Mouse (Mus musculus) forebrain, embryonic 14.5 days (tissue): ENCODE measurements at regions not wholly inside any gene's neighbourhood (a gene's known extent, or its start where the extent isn't known, plus 50 kb on each side); places are given as distances from the start of the nearest gene placed in this dataset.
"Not testable (repeated sequence)": the region's sequence is repeated elsewhere in the genome, so short reads cannot be mapped to it uniquely, and the experiment has no call there.

Source experiments
- ATAC-seq: fragments of 200-750 bp; cut with Nextera tagmentation; 2 replicates; pipeline ENCODE4 v1.8.0; 2017; ENCODE audit warnings: mild to moderate bottlenecking, moderate library complexity
- DNase-seq: peaks from one replicate; pipeline ENCODE4 v3.0.0-alpha.2; 2015; ENCODE audit warnings: low spot score
- H3K27ac ChIP-seq: fragments of 300-500 bp; sonication (generic); 2 replicates; pipeline ENCODE4 v1.5.1; 2014; ENCODE audit warnings: low read depth, mild to moderate bottlenecking, control low read depth, low read length, moderate library complexity
- H3K27me3 ChIP-seq: fragments of 300-500 bp; sonication (generic); replicated peaks from 2 replicates; pipeline ENCODE4 v1.6.1; 2014; ENCODE audit warnings: low read length, control low read depth, mixed read lengths; ENCODE audit not compliant: control insufficient read depth, insufficient read depth
- H3K36me3 ChIP-seq: fragments of 300-500 bp; sonication (generic); 2 replicates; pipeline ENCODE4 v1.6.1; 2014; ENCODE audit warnings: low read length, control low read depth; ENCODE audit not compliant: control insufficient read depth, insufficient read depth
- H3K4me1 ChIP-seq: fragments of 300-500 bp; sonication (generic); 2 replicates; pipeline ENCODE4 v1.6.1; 2014; ENCODE audit warnings: antibody characterized with exemption, low read length, control low read depth; ENCODE audit not compliant: control insufficient read depth, insufficient read depth
- H3K4me2 ChIP-seq: fragments of 300-500 bp; sonication (generic); 2 replicates; pipeline ENCODE4 v1.6.1; 2014; ENCODE audit warnings: mild to moderate bottlenecking, control low read depth, low read length
- H3K4me3 ChIP-seq: fragments of 300-500 bp; sonication (generic); 2 replicates; pipeline ENCODE4 v1.5.1; 2014; ENCODE audit warnings: low read depth, low read length, control low read depth
- H3K9ac ChIP-seq: fragments of 300-500 bp; sonication (generic); 2 replicates; pipeline ENCODE4 v1.6.1; 2014; ENCODE audit warnings: mild to moderate bottlenecking, low read length, control low read depth, moderate library complexity
- H3K9me3 ChIP-seq: fragments of 300-500 bp; sonication (generic); replicated peaks from 2 replicates; pipeline ENCODE4 v1.6.1; 2016; ENCODE audit warnings: low read length, control low read depth, mixed read lengths; ENCODE audit not compliant: control insufficient read depth
- WGBS: fragments of 180-500 bp; shearing (Covaris S2); extraction: QIAGEN DNeasy Blood & Tissue Kit; methylation state at CpG from one replicate; pipeline ENCODE4 v1.1.7; 2014; 5-methylcytosine and 5-hydroxymethylcytosine counted together

GRCm38 (mm10) chr3:124157858-124158655 lies 162.6 kb upstream of the Tram1l1 start:
- H3K9me3 ChIP-seq, result no peaks in the 10 kb centered on the region
- no peak overlapping the region for H3K27ac ChIP-seq
- no peak overlapping the region for H3K4me3 ChIP-seq
- H3K9ac ChIP-seq, result no peak overlapping the region
- ATAC-seq (peak; percentile 93), DNase-seq (peak; percentile 78)
- no peaks in the 10 kb centered on the region for H3K27me3 ChIP-seq
- WGBS, result 70% methylated on average over 6 of the region's 6 CpGs
- no peaks in the 10 kb centered on the region for H3K36me3 ChIP-seq
- H3K4me1 ChIP-seq, result no peaks in the 10 kb centered on the region
- no peak overlapping the region for H3K4me2 ChIP-seq

GRCm38 (mm10) chr3:124193331-124193730 lies 127.3 kb upstream of the Tram1l1 start:
- not testable (repeated sequence) for H3K4me2 ChIP-seq, H3K4me3 ChIP-seq, H3K4me1 ChIP-seq, DNase-seq, H3K27me3 ChIP-seq, H3K27ac ChIP-seq, H3K36me3 ChIP-seq, H3K9ac ChIP-seq, H3K9me3 ChIP-seq, ATAC-seq
- 78% methylated on average over 6 of the region's 6 CpGs for WGBS

- H3K4me3 ChIP-seq, H3K4me1 ChIP-seq, H3K9me3 ChIP-seq, H3K4me2 ChIP-seq, H3K9ac ChIP-seq, ATAC-seq, H3K27me3 ChIP-seq, H3K36me3 ChIP-seq, H3K27ac ChIP-seq, DNase-seq: not testable (repeated sequence)
- 86% methylated on average over 9 of the region's 9 CpGs for WGBS
Measured at GRCm38 (mm10) chr3:124200226-124200940, 120.3 kb upstream of the Tram1l1 start.

- H3K27ac ChIP-seq, result no peak overlapping the region
- H3K9ac ChIP-seq, result no peak overlapping the region
- H3K27me3 ChIP-seq, result no peaks in the 10 kb centered on the region
- ATAC-seq (no peak), DNase-seq (no peak)
- no peaks in the 10 kb centered on the region for H3K9me3 ChIP-seq
- no peaks in the 10 kb centered on the region for H3K4me1 ChIP-seq
- no peak overlapping the region for H3K4me3 ChIP-seq
- no peaks in the 10 kb centered on the region for H3K36me3 ChIP-seq
- no peak overlapping the region for H3K4me2 ChIP-seq
- WGBS, result 90% methylated on average over 2 of the region's 2 CpGs
Measured at GRCm38 (mm10) chr3:124217131-124217530, 103.5 kb upstream of the Tram1l1 start.

- DNase-seq (no peak), ATAC-seq (no peak)
- H3K27ac ChIP-seq, result no peak overlapping the region
- WGBS, result 86% methylated on average over 4 of the region's 4 CpGs
- H3K4me2 ChIP-seq, result no peak overlapping the region
- H3K4me3 ChIP-seq, result no peak overlapping the region
- H3K4me1 ChIP-seq, result no peaks in the 10 kb centered on the region
- H3K27me3 ChIP-seq, result no peaks in the 10 kb centered on the region
- H3K9me3 ChIP-seq, result no peaks in the 10 kb centered on the region
- no peak overlapping the region for H3K9ac ChIP-seq
- no peaks in the 10 kb centered on the region for H3K36me3 ChIP-seq
Measured at GRCm38 (mm10) chr3:124225982-124226381, 94.7 kb upstream of the Tram1l1 start.

GRCm38 (mm10) chr3:124227701-124228100 lies 93.0 kb upstream of the Tram1l1 start:
- ATAC-seq, result no peak
- Histone ChIP-seq H3K9ac (no peak overlapping the region), H3K4me3 (no peak overlapping the region), H3K4me1 (no peaks in the 10 kb centered on the region), H3K36me3 (no peaks in the 10 kb centered on the region), H3K4me2 (no peak overlapping the region), H3K27ac (no peak overlapping the region), H3K27me3 (no peaks in the 10 kb centered on the region), H3K9me3 (no peaks in the 10 kb centered on the region)
- DNase-seq, result no peak

GRCm38 (mm10) chr3:124240936-124241733 lies 79.5 kb upstream of the Tram1l1 start:
- Histone ChIP-seq H3K4me2 (no peak overlapping the region), H3K4me3 (no peak overlapping the region), H3K27me3 (no peaks in the 10 kb centered on the region), H3K9ac (no peak overlapping the region), H3K27ac (no peak overlapping the region), H3K36me3 (no peaks in the 10 kb centered on the region), H3K4me1 (no peaks in the 10 kb centered on the region), H3K9me3 (no peaks in the 10 kb centered on the region)
- peak; percentile 16 for DNase-seq
- ATAC-seq, result no peak
- 71% methylated on average over 5 of the region's 5 CpGs for WGBS

- ATAC-seq (no peak), DNase-seq (no peak)
- no peaks in the 10 kb centered on the region for H3K36me3 ChIP-seq
- H3K4me1 ChIP-seq, result no peaks in the 10 kb centered on the region
- no peak overlapping the region for H3K4me3 ChIP-seq
- 96% methylated on average over 1 of the region's 1 CpGs for WGBS
- H3K27ac ChIP-seq, result no peak overlapping the region
- H3K9ac ChIP-seq, result no peak overlapping the region
- no peaks in the 10 kb centered on the region for H3K9me3 ChIP-seq
- no peak overlapping the region for H3K4me2 ChIP-seq
- H3K27me3 ChIP-seq, result no peaks in the 10 kb centered on the region
Measured at GRCm38 (mm10) chr3:124241734-124242006, 79.0 kb upstream of the Tram1l1 start.

- no peaks in the 10 kb centered on the region for H3K9me3 ChIP-seq
- ATAC-seq (peak; percentile 81), DNase-seq (peak; percentile 70)
- H3K4me2 ChIP-seq, result no peak overlapping the region
- no peaks in the 10 kb centered on the region for H3K36me3 ChIP-seq
- H3K27ac ChIP-seq, result no peak overlapping the region
- H3K4me3 ChIP-seq, result no peak overlapping the region
- H3K4me1 ChIP-seq, result peaks cover 4% of the 10 kb centered on the region; the same call in 1 of the 2 replicates
- no peak overlapping the region for H3K9ac ChIP-seq
- 5% methylated on average over 3 of the region's 3 CpGs for WGBS
- H3K27me3 ChIP-seq, result no peaks in the 10 kb centered on the region
Measured at GRCm38 (mm10) chr3:124262150-124262549, 58.5 kb upstream of the Tram1l1 start.
